Mouse (Mus musculus) ES-Bruce4 (cell line): ENCODE data around the gene Ppp3r1.

Source experiments
- CTCF ChIP-seq: IDR thresholded peaks from one replicate; pipeline ENCODE4 v1.8.1; 2011; ENCODE audit warnings: low read depth, low read length
- POLR2A ChIP-seq: IDR thresholded peaks from one replicate; pipeline ENCODE4 v1.8.1; 2011; ENCODE audit warnings: low read length; ENCODE audit not compliant: insufficient read depth

DNA sequence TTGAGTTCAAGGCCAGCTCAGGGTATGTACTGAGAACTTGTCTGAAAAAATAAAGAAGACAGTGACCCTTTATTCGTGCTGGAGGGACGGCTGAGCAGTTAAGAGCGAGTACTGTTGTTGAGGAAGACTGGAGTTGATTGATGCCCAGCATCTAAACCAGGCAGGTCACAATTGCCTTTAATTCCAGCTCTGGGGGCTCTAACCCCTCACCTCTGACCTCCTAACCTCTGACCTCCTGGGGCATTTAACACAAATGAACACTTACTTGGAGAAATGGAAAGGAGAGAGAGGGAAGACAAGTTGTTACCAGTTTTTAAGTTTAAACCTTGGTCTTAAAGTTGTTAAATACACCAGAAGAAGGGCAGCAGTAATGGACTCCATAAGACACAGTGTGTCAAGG, 29.7 kb downstream of the Ppp3r1 start:
- TF ChIP-seq POLR2A = no peak
- no peak for TF ChIP-seq CTCF
